Mouse (Mus musculus) B cell, adult 62 days (primary cell): Measurements from ENCODE around the gene Ccl1. TPM values are rescaled to one million over a fixed set of nuclear protein-coding genes. Genes with fewer than 3 reads are reported as not detected.

Experiments
- total RNA-seq: library from RNA; stranded (reverse); gene quantifications from 4 replicates; pipeline ENCODE4 v1.2.4, GENCODE M21; 2023

Ccl1 gene
- total RNA-seq, result not detected in 4 replicates

DNA sequence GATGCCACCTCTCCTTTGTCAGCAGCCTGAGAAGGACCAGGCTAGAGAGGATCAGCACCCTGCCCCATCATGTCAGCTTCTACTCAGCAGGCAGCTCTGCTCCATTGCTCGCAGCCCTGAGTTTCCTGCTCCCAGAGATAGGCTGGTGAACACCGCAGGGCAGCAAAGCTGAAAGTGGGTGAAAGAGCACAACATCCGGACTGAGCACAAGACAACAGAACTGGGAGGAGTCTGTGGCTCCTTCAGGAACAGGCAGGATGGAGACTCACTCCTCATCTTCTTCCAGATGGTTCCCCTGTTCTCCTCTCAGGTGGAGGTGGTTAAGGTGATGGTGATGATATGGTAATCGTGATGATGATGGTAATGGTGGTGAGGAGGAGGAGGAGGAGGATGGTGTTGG, at the start of gene Ccl1:
Gene Ccl1, minus strand, starts transcription at position 101 of the 400 bp plus-strand sequence.

Other genes with a start within 250 kb of the Ccl1 start
- not detected in 4 replicates for gene Ccl11, start 247.9 kb downstream of the Ccl1 start, total RNA-seq
- not detected in 4 replicates for gene Ccl12, start 203.8 kb downstream of the Ccl1 start, total RNA-seq
- not detected in 4 replicates for gene Ccl8, start 190.5 kb downstream of the Ccl1 start, total RNA-seq
- gene Tmem132e, start 83.2 kb upstream of the Ccl1 start, total RNA-seq, result 0.24 to 0.95 TPM (median 0.81 TPM) in 4 replicates